Mouse (Mus musculus): ENCODE measurements around the gene Synj1.

DNA sequence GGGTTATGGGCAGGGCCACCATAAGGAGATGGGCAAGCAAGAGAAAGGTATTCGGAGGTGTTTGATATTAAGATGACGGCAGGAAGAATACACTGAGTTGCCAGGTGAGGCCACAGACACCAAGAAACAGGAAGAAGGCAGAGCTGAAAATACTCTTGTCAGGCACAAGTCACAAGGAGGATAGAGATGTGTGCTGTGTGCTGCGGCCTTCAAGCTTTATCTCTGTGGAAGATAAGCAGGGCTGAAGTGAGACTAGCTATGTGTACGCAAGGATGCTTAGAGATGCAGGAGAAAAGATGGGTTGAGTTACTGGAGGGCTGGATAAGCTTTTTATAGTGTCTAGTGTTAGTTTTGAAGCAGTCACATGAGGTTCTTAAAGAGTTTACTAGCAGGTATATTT is 46.2 kb upstream of the Synj1 start:
- TF ChIP-seq EP300 (optimal IDR thresholded peaks at IDR 0.05), result no peak
- TF ChIP-seq CTCF (IDR thresholded peaks at IDR 0.05; ENCODE audit: low read depth), result no peak
